Mouse (Mus musculus): ENCODE measurements around the gene Pecam1. TPM values are rescaled to one million over a fixed set of nuclear protein-coding genes. Genes with fewer than 3 reads are reported as not detected.
A peak's percentile ranks its signal among the peaks of the same experiment; 100 is the strongest.

The Pecam1 gene
- polyA plus RNA-seq, 1 experiment, result 24.3 TPM

DNA sequence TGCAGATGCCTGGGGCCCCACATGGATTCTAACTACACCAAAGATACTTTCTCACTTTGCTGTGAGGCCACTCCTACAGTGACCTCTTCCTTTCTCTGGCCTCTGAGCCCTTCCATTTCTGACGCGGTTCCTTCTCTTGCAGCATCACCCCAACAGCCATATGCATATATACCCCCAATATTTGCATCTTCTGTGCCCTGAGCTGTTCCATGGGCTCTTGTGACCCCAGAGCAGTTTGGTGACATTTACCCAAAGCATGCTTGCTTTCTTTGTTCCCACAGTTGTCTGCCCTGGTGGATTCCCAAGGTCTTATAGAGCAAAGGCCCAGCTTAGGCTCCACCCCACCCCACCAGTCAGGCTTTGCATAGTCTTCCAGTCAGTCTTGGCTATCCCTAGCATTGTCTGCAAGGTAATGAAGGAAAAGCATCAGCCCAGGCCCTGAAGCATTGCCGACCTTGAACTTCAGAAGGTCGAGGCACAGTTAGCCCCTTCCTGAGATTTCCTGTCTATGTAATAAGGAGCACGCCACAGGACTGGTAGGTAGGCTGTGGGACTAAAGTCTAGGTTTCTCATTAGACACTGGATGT, 77.4 kb downstream of the Pecam1 start:
- Histone ChIP-seq H3K9me3 (replicated peaks; ENCODE audit: control insufficient read depth, insufficient read depth, low read length, poor library complexity, severe bottlenecking) (no peaks in the 10 kb centered on the region), H3K4me3 (ENCODE audit: low read depth, low read length) (no peak overlapping the region), H3K27ac (ENCODE audit: insufficient read depth, low read length) (peak overlapping the region; percentile 15), H3K4me1 (ENCODE audit: control insufficient read depth, insufficient read depth, low read length) (peaks cover 21% of the 10 kb centered on the region), H3K9ac (ENCODE audit: low read depth, poor library complexity, severe bottlenecking) (no peak overlapping the region), H3K36me3 (ENCODE audit: control insufficient read depth, insufficient read depth, low read length, poor library complexity, severe bottlenecking) (0 out of 2 replicates have a peak, but pooled peaks cover 2% of the 10 kb centered on the region), H3K27me3 (ENCODE audit: control insufficient read depth, insufficient read depth, low read length, poor library complexity, severe bottlenecking) (no peaks in the 10 kb centered on the region)
- TF ChIP-seq EP300 (IDR thresholded peaks at IDR 0.05; ENCODE audit: insufficient read depth, low read depth, low read length) (no peak; the same call in 1 of the 2 replicates), CTCF (IDR thresholded peaks at IDR 0.05; ENCODE audit: low read depth, low read length) (no peak), POLR2A (IDR thresholded peaks at IDR 0.05; ENCODE audit: insufficient read depth, low read length) (no peak)

DNA sequence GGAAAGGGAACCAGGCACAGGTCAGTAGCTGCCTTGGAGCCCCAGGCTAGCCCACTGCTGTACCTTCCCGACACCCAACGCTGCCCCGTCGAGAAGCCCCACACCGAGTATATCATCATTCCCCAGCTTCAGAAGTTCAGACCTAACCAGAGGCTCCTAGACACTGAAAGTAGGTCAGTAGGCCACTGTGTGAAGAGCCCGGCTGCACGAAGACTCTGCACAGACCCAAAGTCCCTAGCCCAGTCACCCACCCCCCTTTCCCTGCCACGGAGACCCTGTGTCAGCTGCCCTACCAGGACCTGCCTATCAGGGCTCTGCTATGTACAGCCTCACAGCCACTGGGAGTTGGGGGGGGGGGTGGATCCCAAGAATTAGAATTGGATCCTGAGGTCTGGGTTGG, 78.6 kb downstream of the Pecam1 start:
- TF ChIP-seq EP300 (IDR thresholded peaks at IDR 0.05; ENCODE audit: insufficient read depth, low read depth, low read length) (no peak), POLR2A (IDR thresholded peaks at IDR 0.05; ENCODE audit: insufficient read depth, low read length) (no peak), CTCF (IDR thresholded peaks at IDR 0.05; ENCODE audit: low read depth, low read length) (no peak)
- Histone ChIP-seq H3K4me3 (ENCODE audit: low read depth, low read length) (no peak overlapping the region), H3K9me3 (replicated peaks; ENCODE audit: control insufficient read depth, insufficient read depth, low read length, poor library complexity, severe bottlenecking) (no peaks in the 10 kb centered on the region), H3K27ac (ENCODE audit: insufficient read depth, low read length) (no peak overlapping the region), H3K9ac (ENCODE audit: low read depth, poor library complexity, severe bottlenecking) (no peak overlapping the region), H3K4me1 (ENCODE audit: control insufficient read depth, insufficient read depth, low read length) (peaks cover 21% of the 10 kb centered on the region), H3K27me3 (ENCODE audit: control insufficient read depth, insufficient read depth, low read length, poor library complexity, severe bottlenecking) (no peaks in the 10 kb centered on the region), H3K36me3 (ENCODE audit: control insufficient read depth, insufficient read depth, low read length, poor library complexity, severe bottlenecking) (0 out of 2 replicates have a peak, but pooled peaks cover 2% of the 10 kb centered on the region)

DNA sequence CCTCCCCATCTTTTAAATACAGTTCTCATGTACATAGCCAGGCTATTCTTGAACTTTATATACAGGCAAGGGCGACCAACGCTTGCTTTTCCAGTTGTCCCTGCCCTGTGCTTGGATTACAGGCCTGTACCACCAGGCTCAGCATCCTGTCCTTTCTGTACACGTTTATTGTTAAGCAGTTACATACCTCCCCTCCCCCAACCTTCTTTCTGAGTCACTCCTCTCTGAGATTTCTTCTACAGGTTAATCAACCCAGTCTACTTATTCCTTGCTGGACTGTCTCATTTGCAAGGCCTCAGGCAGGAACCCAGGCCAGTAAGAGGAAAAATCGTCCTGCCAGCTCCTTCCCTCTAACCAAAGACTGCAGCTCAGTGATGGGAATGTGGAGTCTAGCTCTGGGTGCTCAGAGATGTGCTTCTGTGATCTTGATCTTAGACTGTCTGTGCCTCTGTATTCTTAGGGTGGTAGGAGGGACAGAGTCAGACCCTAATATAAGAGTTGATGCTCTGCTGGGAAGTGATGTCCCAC, 79.4 kb downstream of the Pecam1 start:
- H3K27ac ChIP-seq (ENCODE audit: insufficient read depth, low read length), result peak overlapping the region; percentile 13; the same call in 1 of the 2 replicates
- no peaks in the 10 kb centered on the region for H3K9me3 ChIP-seq (replicated peaks; ENCODE audit: control insufficient read depth, insufficient read depth, low read length, poor library complexity, severe bottlenecking)
- no peak overlapping the region for H3K4me3 ChIP-seq (ENCODE audit: low read depth, low read length)
- no peak for TF ChIP-seq CTCF (IDR thresholded peaks at IDR 0.05; ENCODE audit: low read depth, low read length)
- 0 out of 2 replicates have a peak, but pooled peaks cover 2% of the 10 kb centered on the region for H3K36me3 ChIP-seq (ENCODE audit: control insufficient read depth, insufficient read depth, low read length, poor library complexity, severe bottlenecking)
- no peak overlapping the region for H3K9ac ChIP-seq (ENCODE audit: low read depth, poor library complexity, severe bottlenecking)
- no peaks in the 10 kb centered on the region for H3K27me3 ChIP-seq (ENCODE audit: control insufficient read depth, insufficient read depth, low read length, poor library complexity, severe bottlenecking)
- H3K4me1 ChIP-seq (ENCODE audit: control insufficient read depth, insufficient read depth, low read length), result peaks cover 21% of the 10 kb centered on the region

DNA sequence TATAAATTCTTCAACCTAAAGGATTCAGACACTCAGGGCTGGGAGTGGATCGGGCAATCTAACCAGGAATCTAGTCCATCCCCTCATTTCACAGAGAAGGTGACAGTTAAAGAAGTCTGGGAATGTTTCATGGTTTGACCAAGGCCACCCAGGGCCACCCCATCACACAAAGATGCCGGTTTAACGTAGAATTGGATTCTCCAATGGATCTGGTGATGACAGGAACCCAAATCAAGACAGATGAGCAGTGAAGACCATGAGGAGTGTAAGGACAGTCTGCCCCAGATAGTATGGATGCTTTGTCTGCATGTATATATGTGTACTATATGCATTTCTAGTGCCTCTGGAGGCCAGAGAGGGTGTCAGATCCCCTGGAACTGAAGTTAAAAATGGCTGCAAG, 80.2 kb downstream of the Pecam1 start:
- TF ChIP-seq CTCF (IDR thresholded peaks at IDR 0.05; ENCODE audit: low read depth, low read length) (no peak), EP300 (IDR thresholded peaks at IDR 0.05; ENCODE audit: insufficient read depth, low read depth, low read length) (no peak), POLR2A (IDR thresholded peaks at IDR 0.05; ENCODE audit: insufficient read depth, low read length) (no peak)
- H3K4me3 ChIP-seq (ENCODE audit: low read depth, low read length), result no peak overlapping the region
- 0 out of 2 replicates have a peak, but pooled peaks cover 2% of the 10 kb centered on the region for H3K36me3 ChIP-seq (ENCODE audit: control insufficient read depth, insufficient read depth, low read length, poor library complexity, severe bottlenecking)
- no peaks in the 10 kb centered on the region for H3K9me3 ChIP-seq (replicated peaks; ENCODE audit: control insufficient read depth, insufficient read depth, low read length, poor library complexity, severe bottlenecking)
- peaks cover 18% of the 10 kb centered on the region for H3K4me1 ChIP-seq (ENCODE audit: control insufficient read depth, insufficient read depth, low read length)
- H3K27me3 ChIP-seq (ENCODE audit: control insufficient read depth, insufficient read depth, low read length, poor library complexity, severe bottlenecking), result no peaks in the 10 kb centered on the region
- peak overlapping the region; percentile 64 for H3K27ac ChIP-seq (ENCODE audit: insufficient read depth, low read length)
- no peak overlapping the region for H3K9ac ChIP-seq (ENCODE audit: low read depth, poor library complexity, severe bottlenecking)

DNA sequence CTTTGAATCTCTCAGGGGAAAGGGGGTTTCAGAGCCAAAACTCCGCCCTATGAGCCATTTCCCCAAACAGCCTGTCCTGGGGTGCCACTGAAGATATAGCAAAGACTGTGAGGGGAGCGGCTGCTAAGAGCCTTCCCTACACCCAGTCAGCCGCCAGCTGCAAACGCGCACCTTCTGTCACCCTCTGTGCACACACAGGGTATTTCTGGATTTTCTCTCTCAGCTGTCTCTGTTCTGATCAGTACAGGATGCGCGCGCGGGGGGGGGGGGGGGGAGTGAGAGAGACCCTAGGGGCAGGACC, 80.6 kb downstream of the Pecam1 start:
- no peaks in the 10 kb centered on the region for H3K9me3 ChIP-seq (replicated peaks; ENCODE audit: control insufficient read depth, insufficient read depth, low read length, poor library complexity, severe bottlenecking)
- no peak overlapping the region for H3K9ac ChIP-seq (ENCODE audit: low read depth, poor library complexity, severe bottlenecking)
- H3K27me3 ChIP-seq (ENCODE audit: control insufficient read depth, insufficient read depth, low read length, poor library complexity, severe bottlenecking), result no peaks in the 10 kb centered on the region
- peaks cover 16% of the 10 kb centered on the region for H3K4me1 ChIP-seq (ENCODE audit: control insufficient read depth, insufficient read depth, low read length)
- H3K36me3 ChIP-seq (ENCODE audit: control insufficient read depth, insufficient read depth, low read length, poor library complexity, severe bottlenecking), result 0 out of 2 replicates have a peak, but pooled peaks cover 2% of the 10 kb centered on the region
- TF ChIP-seq EP300 (IDR thresholded peaks at IDR 0.05; ENCODE audit: insufficient read depth, low read depth, low read length) (no peak), POLR2A (IDR thresholded peaks at IDR 0.05; ENCODE audit: insufficient read depth, low read length) (no peak), CTCF (IDR thresholded peaks at IDR 0.05; ENCODE audit: low read depth, low read length) (no peak)
- 0 out of 2 replicates have a peak overlapping the region, but pooled peaks have one; percentile 64 for H3K27ac ChIP-seq (ENCODE audit: insufficient read depth, low read length)
- H3K4me3 ChIP-seq (ENCODE audit: low read depth, low read length), result no peak overlapping the region

DNA sequence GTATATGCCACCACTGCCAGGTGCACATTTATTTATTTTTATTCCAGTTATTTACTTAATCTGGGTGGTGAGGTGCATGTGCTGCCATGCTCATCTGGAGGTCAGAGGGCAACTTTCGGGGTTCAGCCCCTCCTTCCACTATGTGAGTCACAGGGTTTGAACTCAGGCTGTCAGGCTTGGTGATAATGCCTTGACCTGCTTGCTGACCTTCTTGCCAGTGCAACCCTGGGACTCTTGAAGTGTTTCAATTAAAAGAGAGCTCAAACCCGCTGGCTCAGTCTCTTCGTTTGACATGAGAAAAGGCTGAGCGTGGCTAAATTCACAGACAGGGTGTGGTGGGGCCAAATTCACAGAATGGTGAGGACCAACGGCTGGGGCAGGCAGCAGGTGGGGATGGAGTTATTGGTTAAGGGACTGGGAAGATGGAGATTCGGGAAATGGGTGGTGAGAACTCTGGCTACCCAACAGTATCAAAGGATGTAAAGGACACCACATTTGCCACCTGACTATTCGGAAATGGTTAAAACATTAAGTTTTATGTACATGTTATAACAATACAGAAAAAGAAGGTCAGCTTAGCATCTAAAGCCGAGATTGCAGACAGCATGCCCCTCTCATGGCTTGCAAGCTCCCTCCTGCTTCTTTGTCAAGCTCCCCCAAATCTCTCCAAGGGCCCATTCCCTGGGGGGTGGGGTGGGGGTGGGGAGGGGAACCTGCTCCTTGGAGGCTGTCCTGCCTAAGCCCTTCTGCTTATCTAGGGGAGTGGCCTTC, 81.1 kb downstream of the Pecam1 start:
- Histone ChIP-seq H3K36me3 (ENCODE audit: control insufficient read depth, insufficient read depth, low read length, poor library complexity, severe bottlenecking) (0 out of 2 replicates have a peak, but pooled peaks cover 2% of the 10 kb centered on the region), H3K9me3 (replicated peaks; ENCODE audit: control insufficient read depth, insufficient read depth, low read length, poor library complexity, severe bottlenecking) (no peaks in the 10 kb centered on the region), H3K27me3 (ENCODE audit: control insufficient read depth, insufficient read depth, low read length, poor library complexity, severe bottlenecking) (no peaks in the 10 kb centered on the region), H3K4me3 (ENCODE audit: low read depth, low read length) (no peak overlapping the region), H3K4me1 (ENCODE audit: control insufficient read depth, insufficient read depth, low read length) (peaks cover 13% of the 10 kb centered on the region), H3K27ac (ENCODE audit: insufficient read depth, low read length) (peak overlapping the region; percentile 44), H3K9ac (ENCODE audit: low read depth, poor library complexity, severe bottlenecking) (no peak overlapping the region)
- no peak for TF ChIP-seq POLR2A (IDR thresholded peaks at IDR 0.05; ENCODE audit: insufficient read depth, low read length)
- TF ChIP-seq CTCF (IDR thresholded peaks at IDR 0.05; ENCODE audit: low read depth, low read length), result no peak
- 0 out of 2 replicates have a peak, but pooled peaks have one; percentile 71 for TF ChIP-seq EP300 (IDR thresholded peaks at IDR 0.05; ENCODE audit: insufficient read depth, low read depth, low read length)
